Comparison of ENCODE assay signal across 7 mouse cellular contexts in genomic region chr4:148101801-148102527, GRCm38 (mm10). TPM values are rescaled to one million over a fixed set of nuclear protein-coding genes. Genes with fewer than 3 reads are reported as not detected.
A peak's percentile ranks its signal among the peaks of the same experiment; 100 is the strongest.
DNase-seq lines count a peak whose midpoint lies in the region; ATAC-seq lines count a peak whose summit lies in the region.

No protein-coding gene starts in this region.

- peak; percentile 87 for ATAC-seq in hindbrain, embryonic 16.5 days

- no peaks in the 10 kb centered on the region for H3K27me3 ChIP-seq in hindbrain, embryonic 16.5 days (replicated peaks; ENCODE audit: control insufficient read depth, insufficient read depth, low read length)

- peak overlapping the region; percentile 30 for H3K4me3 ChIP-seq in hindbrain, embryonic 16.5 days (ENCODE audit: low read length)

- peak; percentile 67 for DNase-seq in adrenal gland, adult 2 months
- DNase-seq in cerebellum, postnatal 25 days = peak; percentile 79 to 81
- DNase-seq in gastrocnemius, adult 18-20 months (ENCODE audit: low spot score) = peak; percentile 59
- DNase-seq in left cerebral cortex, postnatal 10 days (ENCODE audit: extremely low spot score in 1 of 2, low spot score in 2 of 2) = peak; percentile 60 to 82
- peak; percentile 59 to 67 for DNase-seq in lung, postnatal 4 days
- DNase-seq in right cerebral cortex, adult 2 months (ENCODE audit: low spot score in 2 of 2) = peak; percentile 79 to 82

- H3K4me1 ChIP-seq in hindbrain, embryonic 16.5 days (ENCODE audit: control insufficient read depth, insufficient read depth, low read depth, low read length) = peaks cover 12% of the 10 kb centered on the region

- peak overlapping the region; percentile 71 for H3K27ac ChIP-seq in hindbrain, embryonic 16.5 days (ENCODE audit: low read depth, low read length)

- H3K36me3 ChIP-seq in hindbrain, embryonic 16.5 days (ENCODE audit: control insufficient read depth, insufficient read depth, low read length) = no peaks in the 10 kb centered on the region

- 18% methylated on average over 29 of the region's 29 CpGs for WGBS in hindbrain, embryonic 16.5 days

- no peaks in the 10 kb centered on the region for H3K9me3 ChIP-seq in hindbrain, embryonic 16.5 days (ENCODE audit: control insufficient read depth, low read length)

- intact Hi-C loops in left cerebral cortex, postnatal 10 days (cut with DNase I) = no loop called here

- H3K9ac ChIP-seq in hindbrain, embryonic 16.5 days (ENCODE audit: low read depth, low read length) = peak overlapping the region; percentile 54

- peak overlapping the region; percentile 56 for H3K4me2 ChIP-seq in hindbrain, embryonic 16.5 days (ENCODE audit: low read length)

RNA-seq across cellular contexts. Expression of gene Agtrap, which starts 14.1 kb away (rescaled TPM):
- 10 to 100 TPM; 75.4 to 97.8 TPM for total RNA-seq in adrenal gland, adult 2 months (2021)
- 135 and 174 TPM in 2 replicates for polyA plus RNA-seq in adrenal gland, adult 2 months (2012; rRNA removed)
- 10 to 100 TPM in 1 of 2 experiments, 1 to 10 TPM in 1; 9.3 to 12.8 TPM for total RNA-seq in gastrocnemius, adult 18-20 months (2021)
- polyA plus RNA-seq in hindbrain, embryonic 16.5 days (2015; fragmentation: Nextera tagmentation; extraction: Ambion mirVana) = 7.4 and 9.3 TPM in 2 replicates
- total RNA-seq in left cerebral cortex, postnatal 10 days (2021) = 1 to 10 TPM; 3.6 to 4.3 TPM

RNA-seq across cellular contexts. Expression of gene Mad2l2, which starts 28.2 kb away (rescaled TPM):
- 10 to 100 TPM; 23.4 to 27.3 TPM for total RNA-seq in adrenal gland, adult 2 months (2021)
- 30.9 and 36.7 TPM in 2 replicates for polyA plus RNA-seq in adrenal gland, adult 2 months (2012; rRNA removed)
- total RNA-seq in gastrocnemius, adult 18-20 months (2021) = 10 to 100 TPM; 13.5 to 15.7 TPM
- 98.0 and 105 TPM in 2 replicates for polyA plus RNA-seq in hindbrain, embryonic 16.5 days (2015; fragmentation: Nextera tagmentation; extraction: Ambion mirVana)
- 10 to 100 TPM; 14.6 to 15.7 TPM for total RNA-seq in left cerebral cortex, postnatal 10 days (2021)

RNA-seq across cellular contexts. Expression of gene Draxin, which starts 28.5 kb away (rescaled TPM):
- under 1 TPM; 0.14 TPM for total RNA-seq in adrenal gland, adult 2 months (2021)
- polyA plus RNA-seq in adrenal gland, adult 2 months (2012; rRNA removed) = 0.07 and 0.12 TPM in 2 replicates
- under 1 TPM in 1 of 2 experiments, not detected in 1; 0.09 TPM for total RNA-seq in gastrocnemius, adult 18-20 months (2021)
- polyA plus RNA-seq in hindbrain, embryonic 16.5 days (2015; fragmentation: Nextera tagmentation; extraction: Ambion mirVana) = 12.0 and 14.9 TPM in 2 replicates
- total RNA-seq in left cerebral cortex, postnatal 10 days (2021) = 1 to 10 TPM; 2.7 to 3.1 TPM

RNA-seq across cellular contexts. Expression of gene Fbxo6, which starts 50.0 kb away (rescaled TPM):
- total RNA-seq in adrenal gland, adult 2 months (2021) = 10 to 100 TPM; 45.8 to 66.9 TPM
- polyA plus RNA-seq in adrenal gland, adult 2 months (2012; rRNA removed) = 102 and 123 TPM in 2 replicates
- total RNA-seq in gastrocnemius, adult 18-20 months (2021) = 10 to 100 TPM; 41.9 to 45.7 TPM
- 20.3 and 22.9 TPM in 2 replicates for polyA plus RNA-seq in hindbrain, embryonic 16.5 days (2015; fragmentation: Nextera tagmentation; extraction: Ambion mirVana)
- 10 to 100 TPM; 23.5 to 28.1 TPM for total RNA-seq in left cerebral cortex, postnatal 10 days (2021)

RNA-seq across cellular contexts. Expression of gene Fbxo44, which starts 58.3 kb away (rescaled TPM):
- 10 to 100 TPM; 11.4 to 16.3 TPM for total RNA-seq in adrenal gland, adult 2 months (2021)
- 20.4 and 26.5 TPM in 2 replicates for polyA plus RNA-seq in adrenal gland, adult 2 months (2012; rRNA removed)
- 1 to 10 TPM; 7.0 to 7.8 TPM for total RNA-seq in gastrocnemius, adult 18-20 months (2021)
- 104 and 114 TPM in 2 replicates for polyA plus RNA-seq in hindbrain, embryonic 16.5 days (2015; fragmentation: Nextera tagmentation; extraction: Ambion mirVana)
- 10 to 100 TPM; 87.6 to 89.9 TPM for total RNA-seq in left cerebral cortex, postnatal 10 days (2021)

Comparison
In these comparisons a context has a peak if more than half of its experiments do, and no peak if none do; other contexts are left out.
1. Peak in every context shown above with its lines: DNase-seq, ATAC-seq, H3K4me3 ChIP-seq and H3K27ac ChIP-seq.
2. RNA of gene Agtrap, which starts 14.1 kb away (total RNA-seq): 75.4 to 97.8 TPM in adrenal gland, adult 2 months; 9.3 to 12.8 TPM in gastrocnemius, adult 18-20 months and 3.6 to 4.3 TPM in left cerebral cortex, postnatal 10 days; every median in the first group is over 4 times any median in the second.